Mouse (Mus musculus): Measurements from ENCODE around the gene Mpdu1.

GRCm38 (mm10) chr11:69711082-69711481 is 48.6 kb upstream of the Mpdu1 start:
- TF ChIP-seq CTCF (IDR thresholded peaks at IDR 0.05; ENCODE audit: extremely low read depth, insufficient read length, insufficient replicate concordance, low read depth, low read length) = no peak
- no peak for TF ChIP-seq POLR2A (IDR thresholded peaks at IDR 0.05; ENCODE audit: low read depth, low read length)

Data from small intestine, adult 2 months (tissue).